Mouse (Mus musculus) embryonic facial prominence, embryonic 10.5 days (tissue): ENCODE results near the gene Ccdc33. TPM values are rescaled to one million over a fixed set of nuclear protein-coding genes. Genes with fewer than 3 reads are reported as not detected.

Experiments used
- DNase-seq: peaks from one replicate; pipeline ENCODE4 v3.0.0-alpha.2; 2017; ENCODE audit warnings: low spot score
- H3K27ac ChIP-seq: fragments of 300-500 bp; sonication (generic); replicated peaks from 2 replicates; pipeline ENCODE4 v1.5.1; 2016; ENCODE audit warnings: mild to moderate bottlenecking
- H3K27me3 ChIP-seq: fragments of 300-500 bp; sonication (generic); replicated peaks from 2 replicates; pipeline ENCODE4 v1.6.1; 2016; ENCODE audit warnings: low read depth, mild to moderate bottlenecking; ENCODE audit not compliant: poor library complexity, severe bottlenecking
- H3K36me3 ChIP-seq: fragments of 300-500 bp; sonication (generic); replicated peaks from 2 replicates; pipeline ENCODE4 v1.6.1; 2016; ENCODE audit warnings: mild to moderate bottlenecking, moderate library complexity
- H3K4me1 ChIP-seq: fragments of 300-500 bp; sonication (generic); 2 replicates; pipeline ENCODE4 v1.6.1; 2016
- H3K4me3 ChIP-seq: fragments of 300-500 bp; sonication (generic); 2 replicates; pipeline ENCODE4 v1.5.1; 2016; ENCODE audit warnings: mild to moderate bottlenecking, moderate library complexity
- H3K9me3 ChIP-seq: fragments of 300-500 bp; sonication (generic); 2 replicates; pipeline ENCODE4 v1.6.1; 2016; ENCODE audit warnings: mild to moderate bottlenecking
- WGBS: fragments of 180-500 bp; shearing (Covaris S2); methylation state at CpG from one replicate; pipeline ENCODE4 v1.1.7; 2016; 5-methylcytosine and 5-hydroxymethylcytosine counted together
- polyA plus RNA-seq: library from polyadenylated mRNA; unstranded; fragments of >200 nt; fragmentation: Nextera tagmentation; extraction: Ambion mirVana; gene quantifications from 2 replicates; pipeline ENCODE4 v1.2.1, GENCODE M21; 2016

Gene Ccdc33
- polyA plus RNA-seq, 1 experiment from 2014 or later: 0.56 TPM

DNA sequence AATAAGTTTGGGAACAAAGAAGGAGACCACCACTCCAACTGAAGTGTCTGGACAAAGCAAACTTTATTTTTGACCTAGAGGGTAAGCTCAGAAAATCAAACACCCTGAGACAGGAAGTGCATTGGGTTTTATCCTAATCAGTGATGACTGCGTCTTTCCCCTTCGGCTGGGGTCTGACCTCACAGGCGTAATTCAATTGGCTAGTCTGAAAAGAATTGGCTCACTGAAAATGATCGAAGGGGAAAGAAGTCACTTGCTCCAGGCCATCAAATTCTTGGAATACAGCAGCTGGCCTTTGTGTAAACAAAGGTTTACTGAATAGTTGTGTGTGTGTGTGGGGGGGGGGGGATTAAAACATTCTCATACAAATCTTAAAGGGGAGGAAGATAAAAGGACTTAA is 7.2 kb upstream of the Ccdc33 start:
- WGBS: 20% methylated on average over 4 of the region's 4 CpGs
- Histone ChIP-seq H3K4me1 (peaks cover 80% of the 10 kb centered on the region), H3K4me3 (no peak overlapping the region), H3K27me3 (peaks cover 32% of the 10 kb centered on the region), H3K27ac (peak overlapping the region; percentile 81), H3K9me3 (no peaks in the 10 kb centered on the region), H3K36me3 (no peaks in the 10 kb centered on the region)
- peak; percentile 44 for DNase-seq

DNA sequence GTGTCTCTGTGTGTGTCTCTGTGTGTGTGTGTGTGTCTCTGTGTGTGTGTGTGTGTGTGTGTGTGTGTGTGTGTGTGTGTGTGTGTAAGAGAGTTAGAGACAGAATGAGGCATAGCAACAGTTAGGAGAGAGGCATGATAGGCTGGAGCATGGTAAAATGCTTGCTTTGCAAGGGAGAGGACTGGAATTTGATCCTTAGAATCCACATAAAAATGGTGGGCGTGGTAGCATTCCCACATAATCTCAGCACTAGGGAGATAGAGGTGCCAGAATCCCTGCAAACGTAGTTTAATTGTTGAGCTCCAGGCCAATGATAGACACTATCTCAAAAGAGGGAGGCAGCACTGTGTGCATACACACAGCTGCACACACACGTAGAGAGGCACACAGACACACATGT is 6.5 kb upstream of the Ccdc33 start:
- WGBS: 46% methylated on average over 3 of the region's 3 CpGs
- H3K4me1 ChIP-seq: peaks cover 73% of the 10 kb centered on the region

DNA sequence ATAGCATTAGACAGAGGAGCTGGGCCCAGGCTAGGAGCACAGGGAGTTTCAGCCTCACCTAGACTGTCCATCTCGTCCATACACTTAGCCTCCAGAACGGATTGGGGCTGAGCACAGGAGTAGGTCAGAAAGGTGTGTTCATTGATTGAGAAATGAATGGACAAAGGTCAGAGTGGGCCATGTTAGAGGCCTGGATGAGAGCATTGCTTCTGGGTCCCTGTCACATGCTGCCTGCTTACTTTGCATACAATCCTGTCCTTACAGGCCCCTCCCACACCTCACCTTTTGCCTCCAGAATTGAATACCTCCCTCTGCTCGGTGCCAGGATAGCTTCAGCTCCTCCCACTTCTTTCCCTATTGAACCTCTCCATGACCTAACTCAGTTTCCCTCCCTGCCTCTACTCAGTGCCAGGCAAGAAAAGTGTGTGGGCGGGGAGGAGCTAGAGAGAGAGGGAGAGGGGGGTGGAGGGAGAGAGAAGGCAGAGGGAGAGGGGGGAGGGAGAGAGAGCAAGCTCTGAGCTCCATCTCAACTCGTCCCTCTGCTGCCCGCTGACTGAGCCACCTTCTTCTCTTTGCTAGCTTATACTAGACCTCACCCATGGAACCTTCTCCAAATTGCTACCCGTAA is 2.5 kb downstream of the Ccdc33 start:
- DNase-seq: no peak
- Histone ChIP-seq H3K27ac (peak overlapping the region; percentile 91), H3K27me3 (peaks cover 43% of the 10 kb centered on the region), H3K36me3 (no peaks in the 10 kb centered on the region), H3K4me1 (peaks cover 74% of the 10 kb centered on the region), H3K4me3 (no peak overlapping the region), H3K9me3 (no peaks in the 10 kb centered on the region)
- WGBS: 26% methylated on average over 7 of the region's 7 CpGs

More for the DNA sequence above, 6.5 kb upstream of the Ccdc33 start:
- Histone ChIP-seq H3K27ac (peak overlapping the region; percentile 81), H3K27me3 (peaks cover 25% of the 10 kb centered on the region), H3K9me3 (no peaks in the 10 kb centered on the region), H3K4me3 (no peak overlapping the region), H3K36me3 (no peaks in the 10 kb centered on the region)
- DNase-seq: no peak

DNA sequence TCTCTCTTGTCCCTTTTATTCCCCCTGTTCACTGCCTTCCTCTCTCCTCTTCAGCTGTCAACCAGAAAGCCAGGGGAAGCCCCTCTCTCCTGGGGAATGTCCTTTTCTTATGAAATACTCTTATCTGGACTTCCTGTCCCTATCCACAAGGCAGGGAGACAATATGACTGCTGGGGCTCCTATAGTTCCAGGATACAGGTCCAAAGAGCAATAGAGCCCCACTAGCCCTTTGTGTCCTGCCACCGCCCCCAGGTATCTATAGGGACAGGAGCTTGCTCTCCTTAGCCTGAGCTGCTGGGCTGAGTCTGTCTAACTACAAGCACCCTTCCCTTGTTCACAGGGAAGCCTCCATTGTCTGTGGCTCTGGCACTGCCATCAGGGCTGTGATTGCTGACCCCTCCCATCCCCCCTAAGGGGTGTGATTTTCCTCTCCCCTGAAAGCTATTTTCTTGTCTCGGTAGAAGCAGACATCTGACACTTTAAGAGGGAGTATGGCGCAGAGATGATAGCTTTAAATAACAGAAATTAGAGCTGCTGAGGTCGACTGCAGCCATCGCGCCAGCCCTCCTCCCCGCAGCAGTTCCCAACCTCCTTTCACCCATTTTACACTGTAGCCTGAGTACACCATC is 3.2 kb downstream of the Ccdc33 start:
- peak; percentile 46 for DNase-seq
- Histone ChIP-seq H3K36me3 (no peaks in the 10 kb centered on the region), H3K4me1 (peaks cover 82% of the 10 kb centered on the region), H3K27ac (peak overlapping the region; percentile 91), H3K4me3 (no peak overlapping the region), H3K27me3 (peaks cover 50% of the 10 kb centered on the region), H3K9me3 (no peaks in the 10 kb centered on the region)
- 18% methylated on average over 7 of the region's 7 CpGs for WGBS

DNA sequence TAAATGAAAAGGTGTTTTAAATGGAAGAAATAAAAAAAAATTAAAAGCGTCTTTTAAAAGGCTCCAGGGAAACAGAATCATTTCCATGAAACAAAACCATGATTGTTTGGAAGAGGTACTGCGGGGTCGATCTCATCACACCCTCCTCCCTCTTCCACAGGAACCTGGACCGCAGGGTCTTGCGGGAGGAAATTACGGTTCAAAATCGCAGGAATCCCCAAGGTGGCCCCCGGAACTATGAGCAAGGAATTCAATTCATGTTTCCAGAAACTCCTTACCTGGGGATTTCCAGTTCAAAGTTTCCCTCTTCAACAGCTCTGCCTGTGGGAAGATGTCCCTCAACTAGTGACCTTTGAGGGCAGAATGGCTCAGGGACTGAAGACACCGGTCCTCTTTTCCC is 4.6 kb downstream of the Ccdc33 start:
- 2% methylated on average over 9 of the region's 9 CpGs for WGBS
- DNase-seq: no peak
- H3K27me3 ChIP-seq: peaks cover 59% of the 10 kb centered on the region
- H3K36me3 ChIP-seq: no peaks in the 10 kb centered on the region
- peaks cover 87% of the 10 kb centered on the region for H3K4me1 ChIP-seq
- peak overlapping the region; percentile 44 for H3K4me3 ChIP-seq
- peak overlapping the region; percentile 91 for H3K27ac ChIP-seq
- no peaks in the 10 kb centered on the region for H3K9me3 ChIP-seq

DNA sequence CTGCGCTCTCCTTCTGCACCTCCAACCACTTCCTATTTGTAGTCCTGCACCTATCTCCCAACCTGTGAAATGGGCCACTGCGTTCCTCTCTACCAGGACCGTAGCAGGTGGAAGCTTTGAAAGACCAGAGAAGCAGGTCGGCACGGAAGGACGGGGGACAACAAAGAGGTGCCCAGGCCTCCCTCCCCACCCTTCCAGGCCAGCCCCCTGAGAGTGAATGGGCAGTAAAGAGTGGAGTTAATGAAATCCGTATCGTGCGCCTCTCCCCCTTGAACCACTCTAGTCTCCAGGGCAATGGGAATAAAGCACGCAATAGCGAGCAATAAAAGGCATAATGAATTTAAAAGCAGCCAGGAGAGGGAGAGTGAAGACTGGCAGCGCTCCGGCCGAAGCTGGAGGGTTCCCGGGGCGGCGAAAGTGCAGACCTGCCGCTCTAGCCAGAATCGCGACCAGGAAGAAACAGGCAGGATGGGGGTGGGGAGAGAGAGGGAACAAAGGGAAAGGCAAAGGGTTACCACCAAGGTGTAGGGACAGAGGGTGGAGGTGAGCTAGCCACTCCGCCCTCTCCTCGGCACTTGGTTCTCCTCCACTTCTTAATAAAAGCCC is 5.2 kb downstream of the Ccdc33 start:
- Histone ChIP-seq H3K4me1 (peaks cover 83% of the 10 kb centered on the region), H3K27ac (peak overlapping the region; percentile 91), H3K9me3 (no peaks in the 10 kb centered on the region), H3K36me3 (no peaks in the 10 kb centered on the region), H3K4me3 (peak overlapping the region; percentile 44), H3K27me3 (peaks cover 59% of the 10 kb centered on the region)
- WGBS: under 1% methylated on average over 22 of the region's 22 CpGs
- DNase-seq: peak; percentile 75

DNA sequence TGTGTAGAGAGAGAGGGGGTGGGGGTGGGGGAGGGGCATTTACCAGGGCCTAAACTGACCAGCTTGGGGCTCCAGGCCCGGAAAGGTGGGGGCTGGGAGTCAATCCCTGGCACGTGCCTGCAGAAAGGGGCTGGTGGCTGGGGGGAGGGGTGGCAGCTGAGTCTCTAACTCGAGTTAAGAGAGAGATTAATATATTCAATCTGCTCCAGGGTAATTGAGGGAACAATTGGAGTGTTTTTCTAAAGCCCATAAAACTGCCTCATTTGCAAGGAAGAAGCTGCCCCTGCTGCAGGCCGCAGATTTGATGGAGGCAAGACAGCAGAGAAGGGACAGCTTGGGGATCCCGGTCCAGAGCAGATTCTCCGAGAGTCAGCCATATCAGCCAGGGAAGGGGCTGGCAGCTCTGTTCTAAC is 5.8 kb downstream of the Ccdc33 start:
- Histone ChIP-seq H3K4me1 (peaks cover 81% of the 10 kb centered on the region), H3K36me3 (no peaks in the 10 kb centered on the region), H3K4me3 (peak overlapping the region; percentile 44), H3K9me3 (no peaks in the 10 kb centered on the region), H3K27ac (peak overlapping the region; percentile 91), H3K27me3 (peaks cover 59% of the 10 kb centered on the region)
- peak; percentile 89 for DNase-seq
- 1% methylated on average over 6 of the region's 6 CpGs for WGBS

DNA sequence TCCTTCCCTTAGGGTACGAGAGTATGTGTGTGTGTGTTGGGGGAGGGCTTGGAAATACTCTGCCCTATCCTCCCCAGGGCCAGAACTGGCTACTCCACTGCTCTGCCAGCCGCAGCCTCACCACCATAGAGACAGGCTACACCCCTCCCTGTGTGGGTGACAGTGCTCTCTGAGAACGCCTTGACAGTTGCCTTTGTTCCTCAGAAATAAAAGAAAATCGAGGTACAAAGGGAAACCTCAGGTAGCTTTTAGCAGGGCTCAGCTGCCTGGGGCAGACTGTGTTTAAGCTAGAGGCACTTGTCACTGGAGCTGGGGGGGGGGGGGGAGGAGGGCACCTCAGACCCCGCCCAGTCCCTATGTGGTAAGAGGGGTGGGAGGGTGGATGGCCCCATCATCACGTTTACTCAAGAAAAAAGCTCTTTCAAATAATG is 6.3 kb downstream of the Ccdc33 start:
- Histone ChIP-seq H3K9me3 (no peaks in the 10 kb centered on the region), H3K27me3 (peaks cover 56% of the 10 kb centered on the region), H3K27ac (peak overlapping the region; percentile 91), H3K4me1 (peaks cover 82% of the 10 kb centered on the region), H3K4me3 (peak overlapping the region; percentile 44), H3K36me3 (no peaks in the 10 kb centered on the region)
- 4% methylated on average over 6 of the region's 6 CpGs for WGBS
- peak; percentile 73 for DNase-seq

DNA sequence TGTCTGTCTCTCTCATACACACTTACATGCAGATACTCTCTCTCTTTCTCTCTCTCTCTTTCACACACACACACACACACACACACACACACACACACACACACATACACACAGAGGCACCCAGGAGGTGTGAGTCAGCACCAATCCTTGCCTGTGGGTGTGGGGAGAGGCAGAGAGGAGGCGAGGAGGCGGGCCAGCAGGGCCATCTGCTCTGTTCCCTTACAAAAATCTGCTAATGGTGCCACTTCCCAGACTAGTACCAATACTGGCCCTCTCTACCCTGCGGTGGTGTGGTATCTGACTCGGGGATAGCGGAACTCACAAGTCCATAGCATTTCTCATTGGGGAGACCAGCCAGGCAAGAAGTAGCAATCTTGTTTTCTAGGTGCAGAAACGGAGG is 7.2 kb downstream of the Ccdc33 start:
- H3K27ac ChIP-seq: peak overlapping the region; percentile 91
- peaks cover 73% of the 10 kb centered on the region for H3K4me1 ChIP-seq
- peaks cover 47% of the 10 kb centered on the region for H3K27me3 ChIP-seq
- H3K4me3 ChIP-seq: no peak overlapping the region
- whole genome bisulfite sequencing: 56% methylated on average over 6 of the region's 6 CpGs
- no peak for DNase-seq
- H3K9me3 ChIP-seq: no peaks in the 10 kb centered on the region
- H3K36me3 ChIP-seq: no peaks in the 10 kb centered on the region

DNA sequence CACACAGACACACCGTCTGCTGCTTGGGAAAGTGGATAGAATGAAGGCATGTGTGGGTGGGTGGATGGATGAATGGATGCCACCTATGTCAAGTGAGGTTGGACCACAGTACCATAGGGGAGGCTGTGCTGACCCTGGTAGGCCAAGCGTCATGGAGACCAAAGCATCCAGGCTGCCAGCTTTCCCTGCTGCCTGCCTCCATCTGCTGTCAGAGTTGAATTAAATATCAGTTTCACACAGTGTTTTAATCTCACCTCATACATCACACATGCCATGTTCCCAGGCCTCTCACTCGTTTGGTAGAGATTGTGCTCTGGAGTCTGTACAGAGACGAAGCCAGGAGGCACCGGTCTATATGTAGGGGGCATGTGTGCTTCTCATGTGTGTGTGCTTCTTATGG is 7.8 kb downstream of the Ccdc33 start:
- Histone ChIP-seq H3K4me1 (peaks cover 73% of the 10 kb centered on the region), H3K36me3 (no peaks in the 10 kb centered on the region), H3K27ac (peak overlapping the region; percentile 91), H3K4me3 (no peak overlapping the region), H3K9me3 (no peaks in the 10 kb centered on the region), H3K27me3 (peaks cover 40% of the 10 kb centered on the region)
- WGBS: 85% methylated on average over 5 of the region's 5 CpGs
- no peak for DNase-seq

DNA sequence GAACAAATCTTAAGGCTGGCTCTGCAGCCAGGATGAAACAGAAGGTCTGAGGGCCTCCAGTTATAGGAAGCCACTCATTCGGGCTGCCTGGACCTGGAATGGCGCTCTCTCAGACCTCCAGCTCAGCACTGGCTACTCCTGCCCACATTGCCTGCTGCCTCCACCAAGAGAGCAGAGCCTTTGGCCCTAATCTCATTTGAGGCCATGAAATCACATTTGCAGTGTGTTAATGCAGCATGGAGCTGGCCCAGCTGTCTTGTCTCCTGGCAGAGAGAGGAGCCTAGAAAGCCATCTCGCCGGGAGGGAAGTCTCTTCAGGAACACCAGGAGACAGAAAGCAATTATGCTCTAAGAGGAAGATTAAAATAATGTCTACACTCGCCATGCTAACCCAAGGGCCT is 11.1 kb downstream of the Ccdc33 start:
- peaks cover 34% of the 10 kb centered on the region for H3K27me3 ChIP-seq
- WGBS: 53% methylated on average over 5 of the region's 5 CpGs
- H3K27ac ChIP-seq: peak overlapping the region; percentile 48

DNA sequence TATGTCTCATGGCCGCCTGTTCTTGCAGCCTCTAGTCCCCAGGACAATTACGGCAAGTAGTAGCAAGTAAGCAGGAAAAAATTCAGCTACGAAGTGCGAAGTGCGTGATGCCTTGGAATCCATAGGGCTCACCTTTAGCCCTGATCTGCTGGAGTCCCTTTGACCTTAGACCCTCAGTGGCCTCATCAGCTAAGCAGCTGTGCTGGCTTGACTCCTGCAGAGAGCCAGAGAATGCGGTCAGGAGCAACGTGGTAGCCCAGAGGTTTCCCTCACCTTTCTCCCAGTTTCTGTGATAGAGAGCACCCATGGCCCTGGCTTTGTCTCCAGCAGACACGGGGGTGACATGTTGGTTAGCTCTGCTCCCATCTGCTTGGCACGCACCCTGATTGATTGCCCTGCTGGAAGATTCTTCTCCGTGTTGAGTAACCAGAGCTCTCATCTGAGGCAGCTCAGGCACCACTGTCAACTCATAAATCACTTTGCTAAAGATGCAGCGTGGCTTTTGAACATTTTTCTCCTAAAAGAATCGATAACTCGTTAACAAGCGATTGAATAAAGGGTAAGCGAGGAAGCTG is 12.9 kb downstream of the Ccdc33 start:
- H3K36me3 ChIP-seq: no peaks in the 10 kb centered on the region
- H3K9me3 ChIP-seq: no peaks in the 10 kb centered on the region
- H3K4me3 ChIP-seq: no peak overlapping the region
- WGBS: 63% methylated on average over 15 of the region's 15 CpGs
- H3K4me1 ChIP-seq: peaks cover 55% of the 10 kb centered on the region
- peaks cover 25% of the 10 kb centered on the region for H3K27me3 ChIP-seq
- H3K27ac ChIP-seq: 0 out of 2 replicates have a peak overlapping the region, but pooled peaks have one; percentile 30
- DNase-seq: no peak

More for the DNA sequence above, 11.1 kb downstream of the Ccdc33 start:
- no peak overlapping the region for H3K4me3 ChIP-seq
- H3K36me3 ChIP-seq: no peaks in the 10 kb centered on the region
- H3K9me3 ChIP-seq: no peaks in the 10 kb centered on the region
- H3K4me1 ChIP-seq: peaks cover 67% of the 10 kb centered on the region
- DNase-seq: no peak
